Mouse (Mus musculus) ovary, postnatal 36 days (tissue): ENCODE data around the gene Gm44579.
A peak's percentile ranks its signal among the peaks of the same experiment; 100 is the strongest.

Experiments used
- DNase-seq: peaks from one replicate; pipeline ENCODE4 v3.0.0; 2022; ENCODE audit warnings: low spot score, mixed read lengths

Gene Gm44579

DNA sequence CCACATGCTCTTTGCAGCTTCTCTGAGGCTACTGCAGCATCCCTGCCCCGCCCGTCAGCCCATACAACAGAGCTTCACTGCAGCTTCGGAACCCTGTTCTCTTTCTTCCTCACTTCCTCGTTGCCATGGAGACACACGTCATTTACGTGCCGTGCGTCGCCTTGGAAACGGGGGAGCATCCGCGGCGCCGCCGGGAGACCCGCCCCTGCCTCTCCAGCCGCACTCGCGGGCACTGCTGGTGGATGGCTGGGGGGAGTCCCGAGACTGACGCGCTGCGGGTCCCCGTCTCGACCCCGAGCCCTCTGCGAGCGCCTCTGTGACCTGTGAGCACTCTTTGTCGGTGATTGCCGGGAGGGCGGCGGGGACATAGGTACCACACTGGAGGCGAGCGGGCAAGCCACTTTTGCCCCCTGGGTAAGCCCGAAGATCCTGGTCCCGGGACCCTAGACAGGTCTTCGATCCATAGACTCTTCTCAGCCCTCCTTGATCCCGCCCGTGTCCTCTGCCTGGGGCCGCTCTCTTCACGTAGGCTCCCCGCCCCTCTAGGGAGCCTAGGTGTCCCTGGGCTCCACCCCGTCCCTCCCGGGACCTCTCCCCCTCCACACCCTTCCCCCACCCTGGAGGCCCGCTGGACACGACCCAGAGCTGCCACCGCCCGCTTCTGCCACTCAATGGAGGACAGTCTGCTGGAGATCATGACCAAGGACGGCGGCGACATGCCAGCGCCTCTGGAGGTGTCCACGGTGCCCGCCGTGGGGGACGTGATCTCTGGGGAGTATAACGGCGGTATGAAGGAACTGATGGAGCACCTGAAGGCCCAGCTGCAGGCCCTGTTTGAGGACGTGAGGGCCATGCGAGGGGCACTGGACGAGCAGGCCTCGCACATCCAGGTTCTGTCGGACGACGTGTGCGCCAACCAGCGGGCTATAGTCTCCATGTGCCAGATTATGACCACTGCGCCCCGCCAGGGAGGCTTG lies 52.8 kb downstream of the Gm44579 start:
- DNase-seq: peak; percentile 72

DNA sequence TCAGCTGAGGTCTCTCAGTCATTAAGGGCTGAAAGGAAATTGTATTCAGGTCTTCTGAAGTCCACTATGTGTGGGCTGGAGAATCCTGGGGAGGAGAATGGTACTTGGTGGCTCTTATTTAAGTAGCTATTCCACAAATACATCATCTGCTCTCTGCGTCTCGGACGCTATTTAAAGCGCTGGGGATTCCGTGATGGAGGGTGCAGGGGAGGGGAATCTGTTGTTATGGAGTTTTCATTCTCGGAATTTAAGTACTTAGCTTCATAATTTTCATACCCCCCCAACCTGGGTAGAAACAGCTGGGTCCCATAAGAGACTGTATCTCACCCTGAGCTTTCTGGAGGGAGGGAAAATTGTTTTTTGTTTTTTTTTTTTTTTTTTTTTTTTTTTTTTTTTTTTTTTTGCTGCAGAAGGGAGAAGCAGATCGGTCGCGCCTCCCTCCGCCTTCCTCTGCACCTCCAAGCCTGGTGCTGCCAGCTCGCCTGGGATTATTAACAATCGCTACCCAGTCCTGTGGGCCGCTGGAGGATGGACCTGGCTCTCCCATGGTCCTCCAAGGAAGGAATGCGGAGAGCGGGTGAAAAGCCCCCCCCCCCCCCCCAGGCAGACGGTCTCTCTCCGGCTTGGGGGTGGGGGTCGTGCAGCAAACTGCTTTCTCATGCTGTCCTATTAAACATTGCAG lies 53.7 kb downstream of the Gm44579 start, which contains the start of gene Ccdc184:
Gene Ccdc184, plus strand, starts transcription at position 196 of the 682 bp plus-strand sequence.
- DNase-seq: no peak

DNA sequence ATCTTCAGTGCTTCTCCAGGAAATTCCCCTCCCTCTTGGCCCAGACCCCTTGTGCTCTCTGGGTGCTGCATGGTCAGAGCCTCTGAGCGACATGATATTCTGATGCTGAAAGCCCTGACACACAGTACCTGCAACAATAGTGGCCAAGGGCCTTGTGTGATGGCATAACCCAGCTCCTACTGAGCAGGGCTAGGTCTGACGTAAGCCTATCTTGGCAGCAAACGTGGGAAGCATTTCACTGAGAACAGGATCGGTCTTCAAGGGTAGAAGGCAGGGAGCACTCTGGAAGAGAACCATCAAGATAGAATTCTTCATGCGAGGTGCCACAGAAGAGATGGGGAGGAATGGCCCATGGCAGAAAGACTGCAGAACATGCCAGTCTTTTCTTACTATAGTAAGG lies 55.3 kb downstream of the Gm44579 start, which contains the start of gene Asb8:
Gene Asb8, minus strand, starts transcription at position 101 of the 400 bp plus-strand sequence.
- no peak for DNase-seq

DNA sequence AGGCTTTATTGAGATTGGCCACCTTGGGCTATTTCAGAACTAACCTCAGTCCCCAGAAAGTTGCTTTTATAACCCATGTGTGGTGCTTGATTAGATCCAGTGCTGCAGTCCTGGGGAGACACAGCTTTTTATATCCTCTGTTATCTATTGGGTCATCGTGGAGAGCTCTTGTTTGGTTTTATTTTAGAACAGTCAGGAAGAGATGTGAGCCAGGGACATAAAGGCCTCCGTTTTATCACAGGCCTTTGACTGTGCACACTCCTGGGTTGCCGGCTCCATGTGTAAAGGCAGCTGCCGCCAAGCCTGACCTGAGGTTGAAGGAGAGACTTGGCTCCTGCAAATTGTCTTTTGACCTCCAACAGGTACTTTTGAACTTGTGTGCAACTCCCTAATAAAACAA lies 58.2 kb downstream of the Gm44579 start:
- no peak for DNase-seq

DNA sequence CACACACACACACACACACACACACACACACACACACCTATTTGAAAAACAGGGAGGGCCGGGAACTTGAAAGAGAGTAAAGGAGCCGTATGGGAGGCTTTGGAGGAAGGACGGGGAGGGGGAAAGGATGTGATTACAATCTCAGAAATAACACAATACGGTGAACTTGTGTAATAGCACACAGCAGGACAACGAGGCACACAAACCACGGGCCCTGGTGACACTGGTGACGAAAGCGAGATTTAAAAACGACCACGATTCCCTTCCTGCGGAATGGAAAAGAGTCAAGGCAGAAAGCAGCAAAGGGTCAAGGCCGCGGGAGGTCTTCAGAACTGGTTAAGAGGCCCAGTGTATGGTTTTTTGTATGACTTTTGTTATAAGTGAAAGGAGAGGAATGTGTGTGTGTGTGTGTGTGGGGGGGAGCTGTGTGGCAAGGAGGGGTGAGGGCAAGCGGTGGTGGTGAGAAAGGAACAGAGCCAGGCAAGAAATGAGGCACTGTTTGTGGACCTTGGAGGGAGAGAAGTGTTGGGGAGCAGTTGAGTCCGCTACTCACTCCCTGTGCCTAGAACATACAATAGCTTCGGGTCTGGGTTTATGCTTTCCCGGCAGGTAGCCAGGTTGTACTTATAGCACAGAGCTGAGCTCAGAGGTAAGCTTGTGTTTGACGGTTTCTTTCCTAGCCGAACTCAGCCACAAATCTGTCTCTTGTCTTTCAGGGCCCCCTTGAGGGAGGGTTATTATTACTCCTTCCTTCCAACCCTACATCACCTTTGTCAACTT lies 59.6 kb downstream of the Gm44579 start:
- no peak for DNase-seq

DNA sequence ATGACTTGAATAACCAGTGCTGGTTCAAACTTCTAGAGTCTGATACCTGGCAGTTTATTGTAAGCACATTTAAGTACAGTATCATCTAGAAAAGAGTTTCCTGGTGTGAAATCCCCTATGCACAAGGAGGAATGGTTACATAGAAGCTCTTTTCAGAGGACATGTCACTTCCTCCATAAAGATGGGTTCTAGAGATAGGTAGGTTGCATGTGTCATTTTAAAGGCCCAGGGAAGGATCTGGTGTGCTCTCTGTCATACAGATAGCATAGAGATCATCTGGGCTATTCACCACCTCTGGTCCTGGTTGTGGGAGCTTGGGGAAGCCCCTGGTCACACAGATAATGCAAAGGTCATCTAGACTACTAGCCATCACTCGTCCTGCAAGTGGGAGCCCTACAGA lies 63.5 kb downstream of the Gm44579 start:
- DNase-seq: no peak

DNA sequence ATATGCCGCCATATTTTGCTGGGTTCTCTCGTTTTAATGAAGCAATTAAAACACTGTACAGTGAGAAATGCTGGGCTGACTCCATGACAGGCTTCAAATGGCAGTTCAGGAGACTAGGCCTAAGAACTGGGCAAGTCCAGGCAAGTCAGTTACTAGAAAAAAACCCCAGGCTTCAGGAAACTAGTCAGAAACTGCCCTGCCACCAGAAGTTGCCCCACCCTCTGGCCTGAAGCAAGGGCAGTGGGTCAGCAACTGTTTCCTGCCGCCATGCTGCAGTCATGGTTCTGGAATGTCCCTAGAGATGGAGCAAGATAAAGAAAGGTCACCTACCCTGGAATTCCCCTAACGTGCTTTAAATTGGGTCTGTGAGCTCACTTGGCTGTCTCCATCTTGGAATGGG lies 64.8 kb downstream of the Gm44579 start:
- DNase-seq: no peak

DNA sequence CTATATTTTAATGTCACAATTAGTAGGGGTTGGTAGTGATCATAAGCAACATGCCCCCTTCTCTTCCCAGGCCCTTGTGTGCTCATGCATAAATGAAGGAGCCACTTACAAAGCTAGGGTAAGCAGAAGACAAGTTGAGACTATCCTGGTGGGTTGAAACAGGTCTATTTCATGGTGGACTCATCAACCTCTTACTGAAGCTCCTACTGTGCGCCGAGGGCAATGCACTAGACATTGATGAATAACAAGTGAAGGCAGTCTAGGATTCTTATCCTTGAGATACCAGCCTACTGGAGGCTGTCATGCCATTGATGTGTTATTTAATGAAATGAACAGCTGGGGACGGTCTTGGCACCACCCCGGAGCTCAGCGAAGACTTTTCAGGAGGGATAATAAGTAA lies 65.5 kb downstream of the Gm44579 start:
- DNase-seq: no peak

DNA sequence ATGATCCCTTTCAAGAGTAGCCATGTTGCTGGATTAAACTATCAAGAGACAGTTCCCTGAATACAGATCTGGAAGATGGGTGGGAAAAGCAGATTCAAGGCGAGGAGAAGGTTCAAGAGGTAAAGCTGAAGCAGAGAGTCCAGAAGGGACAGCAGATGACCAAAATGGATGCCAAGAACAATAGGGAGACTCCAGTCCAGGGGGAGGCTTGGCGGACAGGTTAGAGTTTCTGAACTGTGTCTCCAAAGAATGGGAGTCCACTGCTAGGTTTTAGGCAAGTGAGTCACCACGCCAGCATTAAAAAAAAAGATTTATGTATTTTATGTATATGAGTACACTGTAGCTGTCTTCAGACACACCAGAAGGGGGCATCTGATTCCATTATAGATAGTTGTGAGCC lies 66.1 kb downstream of the Gm44579 start:
- no peak for DNase-seq

DNA sequence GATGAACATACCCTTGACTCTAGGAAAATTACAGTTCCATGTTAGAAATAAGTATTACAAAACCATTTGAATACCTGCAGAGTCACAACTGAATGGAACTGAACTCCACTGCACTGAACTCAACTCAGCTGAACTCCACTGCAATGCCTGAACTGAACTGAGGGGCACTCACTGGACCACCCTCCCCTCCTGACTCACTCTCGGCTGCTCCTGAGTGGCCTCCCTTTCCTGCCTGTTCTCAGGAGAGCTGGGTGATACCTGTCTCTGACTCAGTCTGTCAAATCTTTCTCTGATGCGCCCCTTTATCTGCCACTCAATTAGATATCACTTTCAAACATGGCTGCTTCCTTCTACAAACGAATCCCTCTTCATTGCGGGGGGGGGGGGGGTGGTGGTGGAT lies 66.6 kb downstream of the Gm44579 start:
- DNase-seq: no peak

DNA sequence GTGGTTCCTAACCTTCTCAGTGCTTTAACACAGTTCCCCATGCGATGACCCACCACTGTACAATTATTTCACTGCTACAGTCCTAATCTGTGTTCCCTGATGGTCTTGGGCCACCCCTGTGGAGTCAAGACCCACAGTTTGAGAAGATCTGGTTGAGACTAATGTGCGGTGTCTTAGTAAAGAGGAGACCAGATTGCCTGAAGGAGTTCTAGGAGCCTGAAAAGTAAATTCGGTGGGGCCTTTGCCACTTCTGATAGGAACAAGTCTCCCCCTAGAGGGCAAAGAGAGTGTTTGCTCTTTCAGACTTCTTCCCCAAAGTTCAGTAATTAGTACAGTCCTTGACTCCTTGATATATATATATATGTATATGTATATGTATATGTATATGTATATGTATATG lies 67.2 kb downstream of the Gm44579 start:
- no peak for DNase-seq

DNA sequence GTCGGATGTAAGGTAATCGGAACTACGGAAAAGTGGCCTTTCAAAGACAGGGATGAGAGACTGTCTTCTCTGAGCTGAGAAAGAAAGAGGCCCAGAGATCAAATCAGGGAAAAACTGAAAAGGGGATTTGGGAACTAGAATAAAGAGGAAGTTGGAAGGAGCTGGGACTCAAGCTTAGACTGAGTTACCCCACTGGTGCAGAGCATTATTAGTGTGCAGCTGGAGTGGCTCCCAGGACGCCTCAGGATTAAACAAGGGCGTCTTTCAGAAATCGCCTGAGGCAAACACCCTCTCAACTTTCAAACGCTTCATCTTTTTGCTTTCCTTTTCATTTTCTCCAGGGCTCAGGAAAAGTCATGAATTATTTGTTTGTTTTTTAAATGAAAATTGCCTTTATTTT lies 67.9 kb downstream of the Gm44579 start:
- DNase-seq: no peak

DNA sequence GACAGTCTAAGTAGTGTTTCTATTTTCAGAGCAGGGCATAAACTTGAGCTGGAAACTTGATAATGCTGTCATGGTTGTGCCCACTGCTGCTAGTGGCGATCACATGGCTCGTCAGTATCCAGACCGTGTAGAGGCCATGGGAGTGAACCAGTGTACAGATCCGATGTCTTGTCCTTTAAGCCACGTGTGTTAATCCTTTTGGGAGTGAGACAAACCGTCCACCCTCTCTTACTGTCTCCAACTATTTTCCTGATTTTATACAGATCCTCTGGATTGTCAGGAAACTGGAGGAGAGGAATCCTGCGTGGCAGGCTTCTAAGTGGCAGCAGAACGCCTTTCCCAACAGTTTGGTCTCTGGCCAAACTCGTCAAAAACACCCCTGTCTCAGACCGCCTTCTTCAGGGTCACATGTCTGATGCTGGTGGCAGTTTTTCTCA lies 71.6 kb downstream of the Gm44579 start:
- DNase-seq: no peak

DNA sequence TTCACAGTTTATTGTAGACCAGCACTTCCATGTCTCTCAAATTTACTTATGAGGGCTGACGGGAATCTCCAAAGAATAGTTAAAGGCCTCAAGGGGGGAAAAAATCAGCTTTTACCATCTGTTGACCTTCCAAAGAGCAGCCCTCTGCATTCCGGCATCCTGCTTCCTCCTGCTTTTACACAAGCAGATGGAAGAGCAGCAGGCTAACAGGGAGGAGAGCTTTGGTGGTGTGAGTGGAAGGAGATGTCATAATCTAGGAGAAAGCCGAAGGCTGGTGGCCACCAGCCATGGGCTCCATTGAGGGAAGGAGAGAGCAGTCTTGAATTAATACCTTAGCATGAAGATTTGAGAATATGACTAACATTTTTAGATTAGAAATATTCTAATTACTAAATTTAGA lies 72.4 kb downstream of the Gm44579 start:
- no peak for DNase-seq

DNA sequence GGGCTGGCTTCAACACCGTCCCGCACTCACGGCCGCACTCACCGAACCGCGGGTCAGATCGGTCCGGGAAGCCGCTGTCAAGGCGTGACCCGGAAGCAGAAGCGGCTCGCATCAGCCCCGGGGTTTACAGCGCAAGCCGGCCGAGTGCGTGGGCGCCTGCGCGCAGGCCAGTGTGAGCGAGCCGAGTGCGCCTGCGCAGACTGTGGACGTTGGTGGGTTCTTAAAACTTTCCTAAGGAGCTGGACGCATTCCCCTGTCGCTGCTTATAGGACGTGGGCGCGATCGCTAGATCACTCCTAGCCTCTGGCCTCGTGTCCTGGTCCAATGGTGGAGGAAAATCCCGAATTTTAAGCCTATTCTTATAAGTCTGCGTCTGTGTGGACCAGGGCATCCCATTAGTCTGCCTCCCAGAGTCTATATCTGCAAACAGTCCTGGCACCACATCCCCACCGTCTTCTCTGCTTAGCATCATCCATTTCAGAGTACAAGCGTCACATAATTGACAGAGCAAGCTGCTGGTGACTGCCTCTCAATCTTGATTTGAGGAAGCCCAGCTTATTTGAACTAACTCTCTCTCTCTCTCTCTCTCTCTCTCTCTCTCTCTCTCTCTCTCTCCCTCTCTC lies 75.1 kb downstream of the Gm44579 start:
- DNase-seq: peak; percentile 92

DNA sequence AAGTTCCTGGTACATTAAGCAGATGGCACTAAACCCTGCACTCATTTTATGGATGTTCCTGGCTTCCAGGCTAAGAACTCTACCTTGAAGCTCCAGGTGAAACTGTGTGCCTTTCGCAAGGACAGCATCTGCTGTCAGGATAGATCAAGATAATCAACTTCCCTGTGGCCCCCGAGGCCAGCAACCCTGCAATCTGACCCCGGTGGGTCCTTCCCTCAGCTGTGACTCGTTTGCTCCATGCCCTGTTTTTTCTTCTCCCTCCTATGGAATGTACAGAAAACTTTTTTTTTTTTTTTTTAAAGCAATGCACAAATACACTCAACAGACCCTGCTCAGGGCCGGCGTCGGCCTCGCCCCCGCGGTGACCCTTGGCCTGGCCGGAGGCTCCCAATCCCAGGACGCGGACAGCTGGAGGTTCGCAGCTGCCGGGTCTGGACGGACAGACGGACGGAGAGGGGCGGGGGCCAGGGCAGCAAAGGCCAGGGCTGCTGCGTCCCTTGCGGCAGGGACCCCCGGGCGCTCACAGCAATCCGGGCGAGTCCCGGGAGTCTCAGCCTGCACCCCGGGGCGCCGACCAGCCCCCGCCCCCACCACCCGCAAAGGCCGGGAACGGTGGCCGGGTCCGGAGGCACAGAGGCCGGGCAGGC lies 75.8 kb downstream of the Gm44579 start:
- no peak for DNase-seq

DNA sequence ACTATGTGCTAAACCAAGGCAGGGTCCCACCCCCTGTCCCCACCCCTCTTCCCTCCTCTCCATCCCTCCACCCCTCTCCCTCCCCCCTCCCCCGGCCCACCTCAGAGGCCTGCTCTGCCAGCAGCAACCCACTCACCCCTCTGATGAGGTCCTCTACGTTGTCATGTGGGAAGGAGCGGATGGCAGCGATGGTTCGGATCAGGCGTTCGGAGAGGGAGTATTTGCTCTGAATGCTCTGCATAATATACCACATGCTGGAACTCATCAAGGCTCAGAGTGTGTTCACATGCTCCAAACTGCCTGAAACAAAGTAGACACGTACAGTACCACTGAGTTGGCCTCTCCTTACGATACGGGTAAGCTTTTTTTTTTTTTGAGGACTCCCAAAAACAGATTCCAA lies 78.3 kb downstream of the Gm44579 start:
- DNase-seq: no peak

DNA sequence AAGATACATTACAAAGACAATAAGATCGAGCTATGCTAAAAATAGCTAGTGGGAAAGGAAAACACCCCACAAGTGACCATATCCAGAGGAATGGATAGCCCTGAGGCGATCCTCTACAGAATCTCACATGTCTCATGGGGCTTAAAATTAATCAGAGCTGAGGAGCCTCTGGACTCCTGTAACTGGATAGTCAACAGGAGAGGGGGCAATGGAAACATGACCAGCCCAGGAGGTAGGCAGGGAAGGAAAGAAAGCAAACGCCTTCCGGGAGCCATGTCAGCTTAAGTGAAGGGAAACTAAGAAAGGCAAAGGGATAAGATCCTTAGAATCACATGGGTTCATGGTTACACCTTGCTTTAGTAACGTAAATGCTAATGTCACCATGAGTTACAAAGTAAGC lies 80.0 kb downstream of the Gm44579 start:
- DNase-seq: no peak

DNA sequence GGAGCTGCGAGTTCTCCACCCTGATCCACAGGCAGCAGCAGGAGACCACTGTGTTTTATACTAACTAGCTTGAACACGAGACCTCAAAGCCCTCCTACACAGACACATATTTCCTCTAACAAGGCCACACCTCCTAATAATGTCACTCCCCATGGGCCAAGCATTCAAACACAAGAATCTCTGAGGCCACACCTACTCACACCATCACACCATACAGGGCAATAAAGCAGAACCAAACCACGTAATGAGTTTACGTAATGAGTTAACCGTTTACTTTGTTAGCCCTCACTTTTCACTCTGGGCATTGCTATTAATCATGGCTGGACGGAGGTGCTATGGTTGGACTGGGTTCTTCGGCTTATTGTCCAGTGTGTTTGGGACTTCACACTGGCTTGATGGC lies 81.0 kb downstream of the Gm44579 start:
- DNase-seq: no peak

DNA sequence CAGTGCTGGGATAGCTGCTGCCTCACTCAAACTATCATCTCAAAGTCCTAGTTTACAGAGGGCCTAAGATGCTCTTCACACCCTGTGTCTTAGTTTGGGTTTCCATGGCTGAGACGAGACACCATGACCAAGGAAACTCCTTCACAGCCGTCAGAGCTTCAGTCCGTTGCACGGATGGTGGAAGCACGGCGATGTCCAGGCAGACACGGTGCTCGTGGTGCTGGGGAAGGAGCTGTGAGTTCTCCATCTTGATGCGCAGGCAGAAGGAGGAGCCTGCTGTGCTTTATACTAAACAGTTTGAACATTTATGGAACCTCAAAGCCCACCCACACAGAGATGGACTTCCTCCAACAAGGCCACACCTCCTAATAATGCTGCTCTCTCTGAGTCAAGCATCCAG lies 83.9 kb downstream of the Gm44579 start:
- DNase-seq: no peak
